Mouse (Mus musculus) ovary, adult 18-20 months (tissue): ENCODE data around the gene Trim30c.
"Not testable (repeated sequence)": the region's sequence is repeated elsewhere in the genome, so short reads cannot be mapped to it uniquely, and the experiment has no call there.

Experiments
- DNase-seq: peaks from one replicate; pipeline ENCODE4 v3.0.0; 2022; ENCODE audit warnings: low spot score, mixed read lengths

Gene Trim30c

GRCm38 (mm10) chr7:104400698-104401097 is at the start of gene Trim30c:
Trim30c (minus strand) TSS chr7:104400837.
- no peak for DNase-seq

GRCm38 (mm10) chr7:104445961-104446645 is 45.5 kb upstream of the Trim30c start:
- no peak for DNase-seq

GRCm38 (mm10) chr7:104404460-104404950 is 3.9 kb upstream of the Trim30c start:
- no peak for DNase-seq

- DNase-seq, result no peak
Measured at GRCm38 (mm10) chr7:104401140-104401539, 503 bp upstream of the Trim30c start.

- no peak for DNase-seq
Measured at GRCm38 (mm10) chr7:104398492-104398891, 2.1 kb downstream of the Trim30c start.

GRCm38 (mm10) chr7:104369736-104370414 is 30.8 kb downstream of the Trim30c start, which contains the start of gene Trim30b:
Trim30b (minus strand) TSS chr7:104369884.
- no peak for DNase-seq

- DNase-seq, result no peak
Measured at GRCm38 (mm10) chr7:104366339-104366738, 34.3 kb downstream of the Trim30c start.

GRCm38 (mm10) chr7:104353600-104353967 is 47.1 kb downstream of the Trim30c start:
- DNase-seq, result no peak

- DNase-seq, result peak; percentile 71
Measured at GRCm38 (mm10) chr7:104352717-104353599, 47.7 kb downstream of the Trim30c start, which contains the start of gene Trim12c. Trim12c (minus strand) TSS chr7:104353362.

- DNase-seq, result not testable (repeated sequence)
Measured at GRCm38 (mm10) chr7:104348043-104348442, 52.6 kb downstream of the Trim30c start.

GRCm38 (mm10) chr7:104340744-104341143 is 59.9 kb downstream of the Trim30c start:
- not testable (repeated sequence) for DNase-seq

GRCm38 (mm10) chr7:104335547-104335946 is 65.1 kb downstream of the Trim30c start:
- not testable (repeated sequence) for DNase-seq
